ENCODE assay signal across 8 mouse cellular contexts in genomic region chr3:107459773-107460431, GRCm38 (mm10). TPM values are rescaled to one million over a fixed set of nuclear protein-coding genes. Genes with fewer than 3 reads are reported as not detected.
DNase-seq lines count a peak whose midpoint lies in the region; ATAC-seq and TF ChIP-seq lines count a peak whose summit lies in the region.

No protein-coding gene starts in this region.

- ATAC-seq in embryonic facial prominence, embryonic 14.5 days (ENCODE audit: low read depth), result peak; percentile 38
- peak; percentile 52 for ATAC-seq in intestine, embryonic 16.5 days

- H3K4me3 ChIP-seq in embryonic facial prominence, embryonic 14.5 days (ENCODE audit: low read depth, low read length), result peak overlapping the region; percentile 44
- peak overlapping the region; percentile 53 for H3K4me3 ChIP-seq in intestine, embryonic 16.5 days (ENCODE audit: low read length)
- peak overlapping the region; percentile 47 for H3K4me3 ChIP-seq in olfactory bulb, adult 2 months (ENCODE audit: insufficient read depth, low read depth, low read length)
- no peak overlapping the region for H3K4me3 ChIP-seq in thymus, adult 2 months (ENCODE audit: control insufficient read depth, insufficient read depth, low read length)

- no peak for TF ChIP-seq CTCF in olfactory bulb, adult 2 months (IDR thresholded peaks at IDR 0.05; ENCODE audit: insufficient read depth, low read depth, low read length)
- TF ChIP-seq CTCF in thymus, adult 2 months (IDR thresholded peaks at IDR 0.05; ENCODE audit: borderline replicate concordance, control insufficient read depth, extremely low read depth, insufficient read depth, low read length, poor library complexity), result no peak

- H3K27me3 ChIP-seq in embryonic facial prominence, embryonic 14.5 days (replicated peaks; ENCODE audit: control insufficient read depth, insufficient read depth, low read length), result peaks cover 81% of the 10 kb centered on the region
- H3K27me3 ChIP-seq in intestine, embryonic 16.5 days (replicated peaks; ENCODE audit: control insufficient read depth, insufficient read depth, low read length), result peaks cover 78% of the 10 kb centered on the region
- H3K27me3 ChIP-seq in thymus, adult 2 months (ENCODE audit: control insufficient read depth, insufficient read depth, low read length), result peaks cover 11% of the 10 kb centered on the region; the same call in 1 of the 2 replicates

- no peak overlapping the region for H3K27ac ChIP-seq in embryonic facial prominence, embryonic 14.5 days (replicated peaks; ENCODE audit: low read depth, low read length)
- no peak overlapping the region for H3K27ac ChIP-seq in intestine, embryonic 16.5 days (ENCODE audit: low read length)
- H3K27ac ChIP-seq in olfactory bulb, adult 2 months (ENCODE audit: insufficient read depth, low read depth, low read length), result no peak overlapping the region
- no peak overlapping the region for H3K27ac ChIP-seq in thymus, adult 2 months (ENCODE audit: control insufficient read depth, insufficient read depth, low read length)

- peak overlapping the region; percentile 95 for H3K4me2 ChIP-seq in embryonic facial prominence, embryonic 14.5 days (ENCODE audit: low read depth, low read length)
- H3K4me2 ChIP-seq in intestine, embryonic 16.5 days (ENCODE audit: low read depth, low read length), result peak overlapping the region; percentile 88

- peaks cover 15% of the 10 kb centered on the region; the same call in 1 of the 2 replicates for H3K4me1 ChIP-seq in embryonic facial prominence, embryonic 14.5 days (ENCODE audit: control insufficient read depth, insufficient read depth, low read length)
- H3K4me1 ChIP-seq in intestine, embryonic 16.5 days (ENCODE audit: control insufficient read depth, insufficient read depth, low read length), result peaks cover 19% of the 10 kb centered on the region
- H3K4me1 ChIP-seq in olfactory bulb, adult 2 months (ENCODE audit: control insufficient read depth, insufficient read depth, low read length), result peaks cover 24% of the 10 kb centered on the region
- H3K4me1 ChIP-seq in thymus, adult 2 months (replicated peaks; ENCODE audit: control insufficient read depth, insufficient read depth, low read length), result no peaks in the 10 kb centered on the region

- no peak for TF ChIP-seq POLR2A in olfactory bulb, adult 2 months (IDR thresholded peaks at IDR 0.05; ENCODE audit: insufficient read depth, low read depth, low read length)
- no peak for TF ChIP-seq POLR2A in thymus, adult 2 months (IDR thresholded peaks at IDR 0.05; ENCODE audit: control insufficient read depth, extremely low read depth, insufficient read depth, low read length, poor library complexity)

- H3K9me3 ChIP-seq in embryonic facial prominence, embryonic 14.5 days (ENCODE audit: control insufficient read depth, low read length), result no peaks in the 10 kb centered on the region
- H3K9me3 ChIP-seq in intestine, embryonic 16.5 days (ENCODE audit: control insufficient read depth, low read length), result no peaks in the 10 kb centered on the region

- H3K36me3 ChIP-seq in embryonic facial prominence, embryonic 14.5 days (ENCODE audit: control insufficient read depth, insufficient read depth, low read length), result no peaks in the 10 kb centered on the region
- H3K36me3 ChIP-seq in intestine, embryonic 16.5 days (ENCODE audit: control insufficient read depth, insufficient read depth, low read length), result no peaks in the 10 kb centered on the region
- H3K36me3 ChIP-seq in thymus, adult 2 months (ENCODE audit: control insufficient read depth, insufficient read depth, low read length), result no peaks in the 10 kb centered on the region

- DNase-seq in kidney, postnatal 4 days, result peak; percentile 16 to 27
- DNase-seq in kidney, postnatal 10 days, result no peak
- DNase-seq in adrenal gland, postnatal 36 days, result peak; percentile 40 to 45
- no peak for DNase-seq in embryonic facial prominence, embryonic 14.5 days (ENCODE audit: low spot score)
- DNase-seq in adipocyte (ENCODE audit: low spot score), result no peak
- no peak for DNase-seq in thymus, adult 2 months

- 0% methylated on average over 20 of the region's 69 CpGs for WGBS in embryonic facial prominence, embryonic 14.5 days
- under 1% methylated on average over 55 of the region's 69 CpGs for WGBS in intestine, embryonic 16.5 days
- 1% methylated on average over 69 of the region's 69 CpGs for WGBS in olfactory bulb, adult 2 months
- WGBS in thymus, adult 2 months, result 2% methylated on average over 68 of the region's 69 CpGs

- H3K9ac ChIP-seq in embryonic facial prominence, embryonic 14.5 days (ENCODE audit: low read depth, low read length), result peak overlapping the region; percentile 49
- H3K9ac ChIP-seq in intestine, embryonic 16.5 days (ENCODE audit: low read depth, low read length), result peak overlapping the region; percentile 33; the same call in 1 of the 2 replicates

RNA-seq across cellular contexts. Expression of gene Kcnc4, which starts 0.6 kb away (rescaled TPM):
- total RNA-seq in adrenal gland, postnatal 36 days (2021), result 10 to 100 TPM in 1 of 2 experiments, 1 to 10 TPM in 1; 5.1 to 10.5 TPM
- polyA plus RNA-seq in embryonic facial prominence, embryonic 14.5 days (2014; fragmentation: Nextera tagmentation; extraction: Ambion mirVana), result 0.94 and 1.3 TPM in 2 replicates
- polyA plus RNA-seq in intestine, embryonic 16.5 days (2015; fragmentation: Nextera tagmentation; extraction: Ambion mirVana), result 0.05 TPM in 1 of 2 replicates, not detected in the other
- not detected in 2 replicates for polyA plus RNA-seq in olfactory bulb, adult 2 months (2012; ENCODE audit: insufficient read depth, insufficient read length, low replicate concordance, missing spikeins)
- polyA plus RNA-seq in thymus, adult 2 months (2012; rRNA removed), result 0.31 and 0.43 TPM in 2 replicates

RNA-seq across cellular contexts. Expression of gene Slc6a17, which starts 57.9 kb away (rescaled TPM):
- total RNA-seq in adrenal gland, postnatal 36 days (2021), result 10 to 100 TPM in 1 of 2 experiments, 1 to 10 TPM in 1; 2.5 to 10.7 TPM
- 4.8 and 4.9 TPM in 2 replicates for polyA plus RNA-seq in embryonic facial prominence, embryonic 14.5 days (2014; fragmentation: Nextera tagmentation; extraction: Ambion mirVana)
- polyA plus RNA-seq in intestine, embryonic 16.5 days (2015; fragmentation: Nextera tagmentation; extraction: Ambion mirVana), result 0.97 and 1.1 TPM in 2 replicates
- 351 TPM in 1 of 2 replicates, not detected in the other for polyA plus RNA-seq in olfactory bulb, adult 2 months (2012; ENCODE audit: insufficient read depth, insufficient read length, low replicate concordance, missing spikeins)
- polyA plus RNA-seq in thymus, adult 2 months (2012; rRNA removed), result 0.46 and 0.53 TPM in 2 replicates

Comparison
In these comparisons a context has a peak if more than half of its experiments do, and no peak if none do; other contexts are left out.
1. DNase-seq: peak in kidney, postnatal 4 days (2 of 2) and adrenal gland, postnatal 36 days (2 of 2); none in kidney, postnatal 10 days (single experiment), embryonic facial prominence, embryonic 14.5 days (single experiment), adipocyte (single experiment) and thymus, adult 2 months (single experiment).